Mouse (Mus musculus): ENCODE measurements at regions not wholly inside any gene's neighbourhood (a gene's known extent, or its start where the extent isn't known, plus 50 kb on each side); places are given as distances from the start of the nearest gene placed in this dataset.

DNA sequence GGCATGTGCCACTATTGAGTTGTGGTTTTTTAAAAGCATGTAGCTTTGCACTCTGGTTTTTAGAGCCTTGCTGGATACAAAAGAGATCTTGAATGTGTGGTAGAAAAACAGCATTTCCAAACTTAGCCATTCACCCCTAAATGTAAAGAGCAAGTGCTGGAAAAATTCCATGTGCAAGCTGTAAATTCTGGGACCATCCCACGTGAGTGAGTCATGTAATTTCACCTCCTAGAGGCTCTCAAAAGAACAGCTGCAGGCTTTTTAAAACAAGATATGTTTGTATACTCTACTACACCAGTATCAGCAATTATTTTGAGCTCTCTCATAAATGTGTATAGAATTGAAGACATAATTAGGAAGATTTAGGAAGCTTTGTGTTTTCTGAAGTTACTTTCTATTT lies 160.9 kb upstream of the Itga4 start:
- WGBS, result 62% methylated on average over 1 of the region's 1 CpGs

DNA sequence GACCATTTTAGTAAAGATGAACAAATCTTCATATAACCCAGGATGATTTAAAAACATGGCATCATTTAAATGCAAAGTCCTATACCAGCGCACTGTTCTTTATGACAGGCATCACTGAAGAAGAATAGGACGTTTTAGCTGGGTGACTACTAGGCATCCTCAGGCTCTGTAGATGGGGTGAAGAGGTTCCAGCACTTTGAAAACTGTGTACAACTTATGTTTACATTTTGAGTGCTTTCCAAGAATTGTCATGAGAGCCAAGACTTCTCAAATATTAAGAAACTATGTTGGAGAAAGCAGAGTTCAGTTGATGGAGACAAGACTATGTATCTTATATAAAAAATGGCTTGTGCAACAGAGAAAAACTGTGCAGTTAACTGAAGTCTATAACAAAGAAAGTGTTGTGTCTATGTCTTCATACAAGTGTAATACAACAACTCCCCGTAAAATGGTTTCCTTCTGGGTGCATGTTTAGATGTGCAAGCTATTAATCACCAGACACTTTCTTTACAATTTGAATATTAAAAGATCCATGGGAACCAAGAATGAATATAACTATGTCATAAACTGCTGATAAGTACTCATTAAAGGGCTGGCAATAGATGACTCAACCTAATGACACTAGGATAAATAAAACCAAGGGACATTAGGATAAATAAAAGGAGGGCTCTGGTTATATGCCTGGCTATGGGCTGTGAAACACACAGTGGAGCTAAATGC lies 158.5 kb upstream of the Itga4 start:
- Histone ChIP-seq H3K27ac (ENCODE audit: insufficient read depth, low read length) (no peak overlapping the region), H3K27me3 (ENCODE audit: control insufficient read depth, insufficient read depth, low read length) (no peaks in the 10 kb centered on the region), H3K4me3 (replicated peaks; ENCODE audit: insufficient read depth, low read depth, low read length) (no peak overlapping the region), H3K4me1 (ENCODE audit: control insufficient read depth, insufficient read depth, low read length) (no peaks in the 10 kb centered on the region)
- DNase-seq, result no peak
- TF ChIP-seq POLR2A (IDR thresholded peaks at IDR 0.05; ENCODE audit: borderline replicate concordance, insufficient read depth, low read length), result no peak
- no peak for TF ChIP-seq CTCF (IDR thresholded peaks at IDR 0.05; ENCODE audit: borderline replicate concordance, insufficient read depth, low read depth, low read length)
- WGBS, result 88% methylated on average over 3 of the region's 3 CpGs

More for the DNA sequence above, 160.9 kb upstream of the Itga4 start:
- no peaks in the 10 kb centered on the region for H3K27me3 ChIP-seq (ENCODE audit: control insufficient read depth, insufficient read depth, low read length)
- TF ChIP-seq CTCF (IDR thresholded peaks at IDR 0.05; ENCODE audit: borderline replicate concordance, insufficient read depth, low read depth, low read length), result no peak
- TF ChIP-seq POLR2A (IDR thresholded peaks at IDR 0.05; ENCODE audit: borderline replicate concordance, insufficient read depth, low read length), result no peak
- no peak for DNase-seq
- no peak overlapping the region for H3K4me3 ChIP-seq (replicated peaks; ENCODE audit: insufficient read depth, low read depth, low read length)
- no peak overlapping the region for H3K27ac ChIP-seq (ENCODE audit: insufficient read depth, low read length)
- H3K4me1 ChIP-seq (ENCODE audit: control insufficient read depth, insufficient read depth, low read length), result no peaks in the 10 kb centered on the region

DNA sequence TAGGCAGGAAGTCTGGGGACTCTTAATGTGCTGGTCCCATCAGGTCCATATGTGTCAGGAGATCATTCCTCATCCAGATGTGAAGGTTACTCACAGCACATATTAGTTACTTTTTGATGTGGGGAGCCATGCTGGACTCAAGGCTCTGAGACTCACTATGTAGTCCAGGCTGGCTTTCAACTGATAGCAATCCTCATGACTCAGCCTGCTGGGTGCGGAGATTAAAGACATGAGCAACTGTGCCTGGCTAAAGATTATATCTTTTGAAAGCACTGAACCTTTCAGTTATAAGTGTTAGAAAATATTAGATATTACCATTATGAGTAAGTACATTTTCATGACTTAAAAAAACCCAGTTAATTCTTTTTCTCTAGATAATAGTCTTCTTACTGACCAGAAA lies 155.6 kb upstream of the Itga4 start:
- no peaks in the 10 kb centered on the region for H3K4me1 ChIP-seq (ENCODE audit: control insufficient read depth, insufficient read depth, low read length)
- H3K27ac ChIP-seq (ENCODE audit: insufficient read depth, low read length), result no peak overlapping the region
- no peaks in the 10 kb centered on the region for H3K27me3 ChIP-seq (ENCODE audit: control insufficient read depth, insufficient read depth, low read length)
- no peak overlapping the region for H3K4me3 ChIP-seq (replicated peaks; ENCODE audit: insufficient read depth, low read depth, low read length)
- TF ChIP-seq POLR2A (IDR thresholded peaks at IDR 0.05; ENCODE audit: borderline replicate concordance, insufficient read depth, low read length), result no peak
- TF ChIP-seq CTCF (IDR thresholded peaks at IDR 0.05; ENCODE audit: borderline replicate concordance, insufficient read depth, low read depth, low read length), result no peak
- DNase-seq, result no peak
- WGBS, result 100% methylated on average over 1 of the region's 1 CpGs

DNA sequence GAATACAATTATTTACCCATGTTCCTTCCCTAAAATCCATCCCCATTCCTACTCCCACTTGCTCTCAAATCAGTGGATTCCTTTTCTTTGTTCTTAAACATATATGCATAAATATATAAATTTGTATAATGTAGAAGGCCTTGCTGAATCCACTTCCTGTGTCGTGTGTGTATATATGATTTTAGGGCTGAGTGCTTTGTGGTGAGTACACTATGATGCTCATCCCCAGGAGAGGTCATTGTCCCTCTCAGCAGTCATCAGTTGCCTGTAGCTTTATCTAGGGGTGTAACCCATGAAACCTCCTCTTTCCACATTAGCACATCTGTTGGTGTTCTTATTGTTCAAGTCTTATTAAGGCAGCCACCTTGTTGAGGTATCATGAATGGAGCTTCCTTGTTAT lies 143.6 kb upstream of the Itga4 start:
- H3K27ac ChIP-seq (ENCODE audit: insufficient read depth, low read length), result no peak overlapping the region
- DNase-seq, result no peak
- WGBS, result 86% methylated on average over 1 of the region's 1 CpGs
- H3K27me3 ChIP-seq (ENCODE audit: control insufficient read depth, insufficient read depth, low read length), result no peaks in the 10 kb centered on the region
- no peaks in the 10 kb centered on the region for H3K4me1 ChIP-seq (ENCODE audit: control insufficient read depth, insufficient read depth, low read length)
- no peak for TF ChIP-seq POLR2A (IDR thresholded peaks at IDR 0.05; ENCODE audit: borderline replicate concordance, insufficient read depth, low read length)
- TF ChIP-seq CTCF (IDR thresholded peaks at IDR 0.05; ENCODE audit: borderline replicate concordance, insufficient read depth, low read depth, low read length), result no peak
- H3K4me3 ChIP-seq (replicated peaks; ENCODE audit: insufficient read depth, low read depth, low read length), result no peak overlapping the region

DNA sequence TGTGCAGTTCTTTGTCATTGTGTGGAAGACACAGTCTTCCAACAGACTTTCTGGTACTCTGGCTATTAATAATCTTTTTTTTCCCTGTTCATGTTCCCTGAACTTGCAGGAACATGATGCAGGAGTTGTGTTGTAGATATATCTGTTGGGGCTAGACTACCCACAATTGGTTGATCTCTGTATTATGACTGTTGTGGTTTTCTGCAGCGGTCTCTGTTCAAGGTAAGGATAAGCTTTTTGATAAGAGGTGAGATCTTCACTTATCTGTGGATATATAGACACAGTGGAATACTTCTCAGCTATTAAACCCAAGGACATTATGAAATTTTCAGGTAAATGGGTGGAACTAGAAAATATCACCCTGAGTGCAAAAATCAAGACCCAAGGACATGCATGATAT lies 143.2 kb upstream of the Itga4 start:
- no peak overlapping the region for H3K27ac ChIP-seq (ENCODE audit: insufficient read depth, low read length)
- no peaks in the 10 kb centered on the region for H3K27me3 ChIP-seq (ENCODE audit: control insufficient read depth, insufficient read depth, low read length)
- TF ChIP-seq POLR2A (IDR thresholded peaks at IDR 0.05; ENCODE audit: borderline replicate concordance, insufficient read depth, low read length) (no peak), CTCF (IDR thresholded peaks at IDR 0.05; ENCODE audit: borderline replicate concordance, insufficient read depth, low read depth, low read length) (no peak)
- no peak overlapping the region for H3K4me3 ChIP-seq (replicated peaks; ENCODE audit: insufficient read depth, low read depth, low read length)
- WGBS, result 98% methylated on average over 1 of the region's 1 CpGs
- H3K4me1 ChIP-seq (ENCODE audit: control insufficient read depth, insufficient read depth, low read length), result no peaks in the 10 kb centered on the region
- no peak for DNase-seq

DNA sequence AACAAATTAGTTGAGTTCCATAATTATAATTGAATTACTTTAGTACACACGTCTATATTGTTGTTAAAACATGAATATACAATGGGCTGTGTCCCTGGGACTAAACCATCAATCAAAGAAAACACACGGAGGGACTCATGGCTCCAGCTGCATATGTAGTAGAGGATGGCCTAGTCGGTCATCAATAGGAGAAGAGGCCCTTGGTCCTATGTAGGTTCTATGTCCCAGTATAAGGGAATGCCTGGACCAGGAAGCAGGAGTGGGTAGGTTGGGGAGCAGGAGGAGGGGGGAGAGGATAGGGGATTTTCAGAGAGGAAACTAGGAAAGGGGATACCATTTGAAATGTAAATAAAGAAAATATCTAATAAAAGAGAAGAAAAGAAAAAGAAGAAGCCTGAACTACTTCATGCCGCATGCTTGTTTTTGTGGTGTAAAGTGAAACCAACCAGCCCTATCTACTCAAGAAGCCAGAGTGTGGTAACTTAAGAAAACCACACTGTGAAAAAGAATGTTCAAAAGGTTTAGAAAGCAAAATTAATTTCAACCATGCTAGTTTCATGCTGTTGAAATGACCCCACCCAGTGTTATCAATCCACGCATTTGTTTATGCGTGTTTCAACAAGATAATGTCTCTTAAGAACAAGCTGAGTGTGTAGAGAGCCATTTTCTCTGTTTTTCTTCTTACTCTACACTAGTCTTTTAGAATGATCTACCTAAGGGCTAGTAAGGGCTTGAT lies 134.4 kb upstream of the Itga4 start:
- no peak for TF ChIP-seq CTCF (IDR thresholded peaks at IDR 0.05; ENCODE audit: borderline replicate concordance, insufficient read depth, low read depth, low read length)
- no peak for TF ChIP-seq POLR2A (IDR thresholded peaks at IDR 0.05; ENCODE audit: borderline replicate concordance, insufficient read depth, low read length)
- Histone ChIP-seq H3K27me3 (ENCODE audit: control insufficient read depth, insufficient read depth, low read length) (no peaks in the 10 kb centered on the region), H3K27ac (ENCODE audit: insufficient read depth, low read length) (no peak overlapping the region), H3K4me1 (ENCODE audit: control insufficient read depth, insufficient read depth, low read length) (no peaks in the 10 kb centered on the region), H3K4me3 (replicated peaks; ENCODE audit: insufficient read depth, low read depth, low read length) (no peak overlapping the region)
- WGBS, result 91% methylated on average over 6 of the region's 6 CpGs
- no peak for DNase-seq

DNA sequence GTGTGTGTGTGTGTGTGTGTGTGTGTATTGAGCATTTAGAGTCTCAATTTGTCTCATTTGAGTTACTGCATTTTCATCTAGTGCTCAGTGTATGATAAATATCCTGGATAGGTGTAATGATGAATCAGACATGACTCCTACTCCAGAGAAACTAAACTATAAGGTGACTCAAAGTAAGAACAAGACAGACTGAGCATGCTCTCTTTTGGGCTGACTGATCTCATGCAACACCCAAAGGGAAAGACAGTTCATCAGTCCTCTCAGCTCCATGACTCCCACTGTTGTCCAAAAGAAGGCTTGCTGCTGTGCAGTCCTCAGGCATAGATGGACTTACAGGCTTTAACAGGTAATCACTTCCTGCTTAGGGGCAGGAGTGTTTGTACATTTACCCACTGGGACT lies 132.7 kb upstream of the Itga4 start:
- no peaks in the 10 kb centered on the region for H3K27me3 ChIP-seq (ENCODE audit: control insufficient read depth, insufficient read depth, low read length)
- no peak overlapping the region for H3K4me3 ChIP-seq (replicated peaks; ENCODE audit: insufficient read depth, low read depth, low read length)
- no peak overlapping the region for H3K27ac ChIP-seq (ENCODE audit: insufficient read depth, low read length)
- no peak for TF ChIP-seq POLR2A (IDR thresholded peaks at IDR 0.05; ENCODE audit: borderline replicate concordance, insufficient read depth, low read length)
- no peak for TF ChIP-seq CTCF (IDR thresholded peaks at IDR 0.05; ENCODE audit: borderline replicate concordance, insufficient read depth, low read depth, low read length)
- no peaks in the 10 kb centered on the region for H3K4me1 ChIP-seq (ENCODE audit: control insufficient read depth, insufficient read depth, low read length)
- DNase-seq, result no peak
